Mouse (Mus musculus) myocyte (in vitro differentiated cells): ENCODE measurements at regions not wholly inside any gene's neighbourhood (a gene's known extent, or its start where the extent isn't known, plus 50 kb on each side); places are given as distances from the start of the nearest gene placed in this dataset.

Experiments
- MAX ChIP-seq: IDR thresholded peaks from one replicate; pipeline ENCODE4 v1.6.1; 2011; ENCODE audit warnings: low read depth, mild to moderate bottlenecking, control low read depth
- POLR2A ChIP-seq: IDR thresholded peaks from one replicate; pipeline ENCODE4 v1.6.1; 2011; ENCODE audit warnings: low read depth, mild to moderate bottlenecking, control low read depth, moderate library complexity; ENCODE audit not compliant: insufficient read length
- POLR2AphosphoS2 ChIP-seq: IDR thresholded peaks from one replicate; pipeline ENCODE4 v1.6.1; 2011; ENCODE audit warnings: low read depth, control low read depth; ENCODE audit not compliant: insufficient read length
- REST ChIP-seq: IDR thresholded peaks from one replicate; pipeline ENCODE4 v1.6.1; 2011; ENCODE audit warnings: mild to moderate bottlenecking, control low read depth, moderate library complexity; ENCODE audit not compliant: insufficient read depth, insufficient read length

- TF ChIP-seq POLR2A = no peak
- no peak for TF ChIP-seq MAX
- TF ChIP-seq REST = no peak
- no peak for TF ChIP-seq POLR2AphosphoS2
Measured at GRCm38 (mm10) chr12:109950632-109951031, 328.2 kb upstream of the Dio3 start.
